Mouse (Mus musculus) CH12.LX (cell line): ENCODE measurements at regions not wholly inside any gene's neighbourhood (a gene's known extent, or its start where the extent isn't known, plus 50 kb on each side); places are given as distances from the start of the nearest gene placed in this dataset.

Experiments
- DNase-seq: peaks from one replicate; pipeline ENCODE4 v3.0.0-alpha.2; 2013; ENCODE audit errors: extremely low read depth
- H3K27ac ChIP-seq: 2 replicates; pipeline ENCODE4 v1.5.1; 2012; ENCODE audit warnings: low read depth, mild to moderate bottlenecking, control low read depth, moderate library complexity; ENCODE audit not compliant: insufficient read depth
- H3K27me3 ChIP-seq: replicated peaks from 2 replicates; pipeline ENCODE3; 2012; ENCODE audit warnings: inconsistent platforms
- H3K36me3 ChIP-seq, 2 experiments: replicated peaks in 1 of 2; 2 replicates each; pipeline versions ENCODE3 to v1.6.1; 2012; ENCODE audit warnings: inconsistent platforms in 1 of 2, low read length in 1 of 2, mild to moderate bottlenecking in 1 of 2, mixed read lengths in 1 of 2, moderate library complexity in 1 of 2; ENCODE audit not compliant: control insufficient read depth in 1 of 2, insufficient read depth in 1 of 2
- H3K4me1 ChIP-seq, 2 experiments: 2 replicates each; pipeline ENCODE4 v1.6.1; 2012; ENCODE audit warnings: inconsistent platforms in 1 of 2, moderate library complexity in 1 of 2; ENCODE audit not compliant: insufficient read depth in 2 of 2, control insufficient read depth in 1 of 2
- H3K4me2 ChIP-seq: 2 replicates; pipeline ENCODE4 v1.6.1; 2012; ENCODE audit warnings: low read depth, mild to moderate bottlenecking, control low read depth; ENCODE audit not compliant: poor library complexity, insufficient read depth, severe bottlenecking
- H3K4me3 ChIP-seq, 3 experiments: fragments of 150-350 bp in 1 of 3; sonication (generic) in 1 of 3; replicated peaks in 1 of 3; 2 replicates each; pipeline versions ENCODE3 to v1.5.1; 2011 to 2012; ENCODE audit warnings: low read depth in 2 of 3, low read length in 2 of 3, mild to moderate bottlenecking in 2 of 3, moderate library complexity in 2 of 3, control low read depth in 1 of 3, improper control_type of control experiment in 1 of 3, inconsistent platforms in 1 of 3, mixed read lengths in 1 of 3; ENCODE audit not compliant: poor library complexity in 1 of 3
- H3K79me2 ChIP-seq: replicated peaks from 2 replicates; pipeline ENCODE4 v1.6.1; 2012; ENCODE audit warnings: mild to moderate bottlenecking, moderate library complexity; ENCODE audit not compliant: control insufficient read depth, poor library complexity, insufficient read depth, severe bottlenecking; ENCODE audit errors: extremely low read depth
- H3K9ac ChIP-seq: 2 replicates; pipeline ENCODE4 v1.6.1; 2012; ENCODE audit warnings: low read depth, mild to moderate bottlenecking, control low read depth, moderate library complexity; ENCODE audit not compliant: insufficient read depth
- H3K9me3 ChIP-seq: replicated peaks from 2 replicates; pipeline ENCODE3; 2012; ENCODE audit warnings: low read length, inconsistent platforms, mixed read lengths
- BHLHE40 ChIP-seq: IDR thresholded peaks from 2 replicates; pipeline ENCODE4 v1.6.1; 2011; ENCODE audit warnings: mild to moderate bottlenecking, low read depth, low read length, improper control_type of control experiment
- CHD1 ChIP-seq: IDR thresholded peaks from 2 replicates; pipeline ENCODE4 v1.6.1; 2012; ENCODE audit warnings: low read depth, low read length, improper control_type of control experiment, inconsistent platforms
- CTCF ChIP-seq, 2 experiments: IDR thresholded peaks in 1 of 2; conservative IDR thresholded peaks in 1 of 2; 2 replicates each; pipeline ENCODE4 v1.5.1; 2011 to 2012; ENCODE audit warnings: low read depth in 2 of 2, low read length in 2 of 2, improper control_type of control experiment in 1 of 2, inconsistent platforms in 1 of 2, mild to moderate bottlenecking in 1 of 2, moderate library complexity in 1 of 2
- E2F4 ChIP-seq: IDR thresholded peaks from 2 replicates; pipeline ENCODE4 v1.6.1; 2011; ENCODE audit warnings: low read depth, low read length, improper control_type of control experiment; ENCODE audit not compliant: insufficient replicate concordance
- ELF1 ChIP-seq: IDR thresholded peaks from 2 replicates; pipeline ENCODE4 v1.6.1; 2014; ENCODE audit warnings: low read depth, mild to moderate bottlenecking, inconsistent platforms, low read length, improper control_type of control experiment
- EP300 ChIP-seq: IDR thresholded peaks from 2 replicates; pipeline ENCODE4 v1.6.1; 2011; ENCODE audit warnings: low read length, improper control_type of control experiment
- IRF4 ChIP-seq: IDR thresholded peaks from 2 replicates; pipeline ENCODE4 v1.6.1; 2014; ENCODE audit warnings: low read depth, mild to moderate bottlenecking, inconsistent platforms, low read length, improper control_type of control experiment
- MAFK ChIP-seq: IDR thresholded peaks from 2 replicates; pipeline ENCODE4 v1.6.1; 2011; ENCODE audit warnings: low read length, improper control_type of control experiment; ENCODE audit not compliant: insufficient replicate concordance
- MAX ChIP-seq: IDR thresholded peaks from 2 replicates; pipeline ENCODE4 v1.6.1; 2011; ENCODE audit warnings: low read length, improper control_type of control experiment
- MXI1 ChIP-seq: IDR thresholded peaks from 2 replicates; pipeline ENCODE4 v1.6.1; 2011; ENCODE audit warnings: mild to moderate bottlenecking, low read depth, low read length, improper control_type of control experiment
- MYC ChIP-seq: IDR thresholded peaks from 2 replicates; pipeline ENCODE4 v1.6.1; 2011; ENCODE audit warnings: low read depth, mild to moderate bottlenecking, improper control_type of control experiment, low read length
- NELFE ChIP-seq: IDR thresholded peaks from 2 replicates; pipeline ENCODE4 v1.6.1; 2011; ENCODE audit warnings: low read depth, low read length, improper control_type of control experiment
- PAX5 ChIP-seq: IDR thresholded peaks from 2 replicates; pipeline ENCODE4 v1.6.1; 2012; ENCODE audit warnings: low read length, inconsistent platforms, mixed read lengths
- RCOR1 ChIP-seq: conservative IDR thresholded peaks from 2 replicates; pipeline ENCODE4 v1.6.1; 2012; ENCODE audit warnings: low read depth, mild to moderate bottlenecking, inconsistent platforms, low read length, improper control_type of control experiment
- SIN3A ChIP-seq: IDR thresholded peaks from 2 replicates; pipeline ENCODE4 v1.6.1; 2012; ENCODE audit warnings: low read length, improper control_type of control experiment, inconsistent platforms
- SMC3 ChIP-seq: IDR thresholded peaks from 2 replicates; pipeline ENCODE4 v1.6.1; 2011; ENCODE audit warnings: low read depth, low read length, improper control_type of control experiment
- TBP ChIP-seq: conservative IDR thresholded peaks from 2 replicates; pipeline ENCODE4 v1.6.1; 2011; ENCODE audit warnings: low read depth, low read length, improper control_type of control experiment
- TCF12 ChIP-seq: IDR thresholded peaks from 2 replicates; pipeline ENCODE4 v1.6.1; 2014; ENCODE audit warnings: low read depth, mild to moderate bottlenecking, inconsistent platforms, low read length, improper control_type of control experiment
- UBTF ChIP-seq: IDR thresholded peaks from 2 replicates; pipeline ENCODE4 v1.6.1; 2012; ENCODE audit warnings: low read depth, mild to moderate bottlenecking, inconsistent platforms, low read length, improper control_type of control experiment, moderate library complexity
- USF1 ChIP-seq: IDR thresholded peaks from 2 replicates; pipeline ENCODE4 v1.6.1; 2014; ENCODE audit warnings: low read depth, mild to moderate bottlenecking, inconsistent platforms, low read length, improper control_type of control experiment
- USF2 ChIP-seq: conservative IDR thresholded peaks from 2 replicates; pipeline ENCODE4 v1.6.1; 2011; ENCODE audit warnings: low read depth, low read length, improper control_type of control experiment
- ZKSCAN1 ChIP-seq: IDR thresholded peaks from 2 replicates; pipeline ENCODE4 v1.6.1; 2012; ENCODE audit warnings: low read depth, inconsistent platforms, low read length, improper control_type of control experiment, borderline replicate concordance
- ZNF384 ChIP-seq: IDR thresholded peaks from 2 replicates; pipeline ENCODE4 v1.6.1; 2012; ENCODE audit warnings: low read depth, low read length, improper control_type of control experiment, inconsistent platforms
- dilution Hi-C: fragments of 300-500 bp; cut with MboI; formaldehyde crosslinking; loops from 2 replicates; pipeline ENCODE4 v1.14.3; 2020; ENCODE audit warnings: low sequenced_read_pairs; ENCODE audit not compliant: extremely low pct_unique_long_range_greater_than_20kb, extremely low pct_ligation_motif_present
- in situ Hi-C: fragments of 300-500 bp; cut with MboI; formaldehyde crosslinking; loops from 3 replicates; pipeline ENCODE4 v1.14.3; 2019; ENCODE audit warnings: low sequenced_read_pairs, low pct_ligation_motif_present, low pct_unique_long_range_greater_than_20kb, mixed read lengths

DNA sequence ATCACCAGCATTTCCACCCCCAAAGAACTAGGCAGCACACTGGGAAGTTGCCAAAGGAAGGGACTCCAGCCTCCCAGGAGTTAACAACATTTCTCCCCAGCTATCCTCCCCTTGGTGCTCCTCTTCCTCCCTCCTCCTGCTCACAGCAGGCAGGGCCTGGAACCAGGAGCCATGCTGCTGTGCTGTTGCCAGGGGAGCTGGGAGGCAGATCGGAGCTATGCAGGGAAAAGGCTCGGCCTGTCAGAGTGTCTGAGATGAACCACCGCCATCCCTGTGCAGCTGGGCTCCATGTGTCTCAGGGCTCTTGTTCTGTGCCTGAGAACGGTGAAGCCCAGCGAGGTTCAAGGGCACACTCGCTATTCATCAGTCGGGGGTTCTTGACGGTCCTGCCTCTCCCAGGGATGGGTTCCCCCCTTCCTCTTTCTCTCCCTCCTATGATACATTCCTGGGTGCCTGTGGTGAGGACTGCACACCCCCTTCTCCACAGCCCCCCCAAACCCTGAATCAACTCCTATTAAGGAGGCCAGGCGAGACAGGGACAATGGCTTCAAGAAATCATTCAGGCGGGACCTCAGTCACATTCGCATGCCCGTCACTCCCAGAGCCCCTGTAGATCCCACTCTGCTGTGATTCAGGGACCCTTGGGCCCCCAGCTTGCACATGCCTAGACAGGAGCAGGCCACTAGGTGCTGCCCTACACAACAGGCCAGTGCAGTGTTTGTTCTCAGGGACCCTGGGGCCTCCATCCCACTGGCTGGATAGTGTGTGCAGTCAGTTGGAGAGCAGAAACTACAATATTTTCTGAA lies 65.6 kb upstream of the Polg start:
- Histone ChIP-seq H3K36me3 (no peaks in the 10 kb centered on the region), H3K9ac (no peak overlapping the region), H3K9me3 (peaks cover 5% of the 10 kb centered on the region), H3K4me1 (peaks cover 2% of the 10 kb centered on the region in 2 experiments; a peak in 2 of 4 replicates), H3K27ac (no peak overlapping the region), H3K4me2 (no peak overlapping the region), H3K27me3 (peaks cover 96% of the 10 kb centered on the region), H3K79me2 (no peaks in the 10 kb centered on the region), H3K4me3 (no peak overlapping the region)
- dilution Hi-C loops (no loop called here), in situ Hi-C loops (no loop called here)
- DNase-seq = no peak
- TF ChIP-seq IRF4 (no peak), PAX5 (no peak), SMC3 (no peak), ELF1 (no peak), EP300 (no peak), CHD1 (no peak), ZKSCAN1 (no peak), UBTF (no peak), SIN3A (no peak)

DNA sequence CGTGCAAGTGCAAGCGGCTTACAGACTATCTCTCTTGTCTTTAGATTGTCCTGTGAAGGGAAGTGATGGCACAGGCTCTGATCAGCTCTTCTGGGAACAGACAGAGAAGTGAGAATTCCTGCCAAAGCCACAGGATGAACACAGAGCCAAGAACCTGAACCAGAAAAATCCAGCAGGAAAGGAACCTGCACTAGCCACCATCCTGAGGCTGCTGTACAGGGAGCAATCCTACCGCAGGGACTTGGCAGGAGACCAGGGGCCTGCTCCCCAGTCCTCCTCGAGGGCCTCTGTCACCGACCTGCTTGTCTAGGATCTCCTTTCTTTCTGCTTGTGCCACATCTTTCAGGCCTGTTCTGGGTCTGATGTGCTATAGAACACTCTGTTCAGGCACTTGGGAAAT lies 65.0 kb upstream of the Polg start:
- dilution Hi-C loops (no loop called here), in situ Hi-C loops (no loop called here)
- H3K4me1 ChIP-seq = peaks cover 7 to 8% of the 10 kb centered on the region in 2 experiments
- no peaks in the 10 kb centered on the region for H3K79me2 ChIP-seq
- no peak overlapping the region for H3K9ac ChIP-seq
- TF ChIP-seq E2F4 (no peak), MXI1 (no peak), UBTF (no peak), RCOR1 (no peak), BHLHE40 (no peak), MYC (no peak), TBP (no peak), CTCF (conservative IDR thresholded peaks at IDR 0.05 in 1 of 2, IDR thresholded peaks at IDR 0.05 in 1 of 2; ENCODE audit: low read depth in 2 of 2, low read length in 2 of 2) (no peak), USF2 (no peak), MAFK (no peak), USF1 (no peak), NELFE (no peak), MAX (no peak), ZNF384 (no peak), TCF12 (no peak)
- no peak overlapping the region for H3K27ac ChIP-seq
- H3K4me2 ChIP-seq = no peak overlapping the region
- H3K27me3 ChIP-seq = peaks cover 96% of the 10 kb centered on the region
- H3K9me3 ChIP-seq = peaks cover 4% of the 10 kb centered on the region
- DNase-seq = no peak
- H3K4me3 ChIP-seq = no peak overlapping the region
- no peaks in the 10 kb centered on the region for H3K36me3 ChIP-seq
